Mouse (Mus musculus): ENCODE data around the gene Rlbp1.
A peak's percentile ranks its signal among the peaks of the same experiment; 100 is the strongest.

Rlbp1 gene

DNA sequence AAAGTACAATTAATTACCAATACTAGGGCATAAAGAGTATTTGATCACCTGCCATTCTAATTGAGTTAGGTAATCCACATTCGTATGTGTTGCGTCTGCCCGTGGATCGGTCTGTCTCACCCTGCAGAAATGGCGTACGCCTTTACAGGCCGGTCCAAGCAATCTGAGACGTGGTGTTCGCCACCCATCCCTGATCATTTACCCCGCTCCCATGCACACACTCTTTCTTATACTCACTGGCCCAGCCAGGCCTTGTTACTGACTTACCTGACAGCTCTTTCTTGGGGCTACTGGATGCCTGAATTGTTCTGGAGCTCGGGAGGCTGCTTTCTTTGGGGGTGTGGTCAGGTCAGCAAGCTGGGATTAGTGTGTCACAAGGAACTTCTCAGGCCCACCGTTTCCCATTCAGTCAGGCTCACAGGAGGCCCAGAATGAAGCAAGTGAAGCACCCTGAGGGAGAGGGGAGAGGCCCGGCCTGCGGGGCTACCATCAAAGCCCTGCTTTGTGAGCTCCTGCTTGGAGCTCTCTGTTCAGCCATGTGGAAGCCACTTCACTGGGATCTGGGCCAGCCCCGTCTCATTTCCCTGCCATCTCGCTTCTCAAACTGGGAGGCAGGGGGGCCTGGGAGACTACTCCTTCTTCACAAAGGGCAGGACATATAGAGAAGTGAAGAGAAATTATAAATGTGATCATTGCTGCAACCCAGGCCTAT lies at the start of gene Rlbp1:
Rlbp1 (minus strand) TSS at position 627 of the 712 bp plus-strand sequence.
- DNase-seq: no peak

DNA sequence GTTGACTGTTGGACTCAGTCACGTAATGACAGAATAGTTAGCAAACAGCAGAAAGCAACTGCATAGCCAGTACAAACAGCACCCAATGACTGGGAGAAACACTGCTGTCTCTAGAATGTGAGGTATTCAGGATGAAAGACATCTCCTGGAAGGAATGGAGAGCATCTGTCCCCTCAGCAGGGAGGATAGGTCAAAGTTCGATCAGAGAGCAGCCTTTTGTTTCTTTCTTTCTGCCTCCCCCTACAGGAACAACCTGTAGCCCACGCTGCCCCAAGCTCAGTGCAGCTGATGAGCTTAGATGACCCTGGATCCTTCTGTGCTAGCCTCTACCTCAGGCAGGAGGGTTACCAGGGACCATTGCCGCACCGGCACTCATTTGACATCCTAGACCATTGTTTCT lies 41.4 kb upstream of the Rlbp1 start:
- no peak for DNase-seq

DNA sequence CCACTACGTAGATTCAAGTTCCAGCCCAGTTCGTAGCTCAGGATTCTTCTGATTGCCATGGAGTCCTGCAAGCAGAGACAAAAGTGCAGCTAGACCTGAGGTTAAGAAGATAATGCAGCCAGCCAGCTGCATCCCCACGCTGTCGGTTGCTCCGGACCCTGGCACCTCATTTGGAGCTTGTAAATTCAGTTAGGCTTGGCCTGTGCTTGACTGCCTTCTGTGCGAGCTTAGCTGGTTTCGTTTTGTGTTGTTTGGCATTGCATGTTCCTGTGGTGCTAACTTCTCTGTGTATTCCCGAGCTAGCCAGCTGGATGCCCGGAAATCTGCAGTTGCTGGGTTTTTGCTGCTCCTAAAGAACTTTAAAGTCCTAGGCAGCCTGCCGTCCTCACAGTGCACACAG lies 39.0 kb upstream of the Rlbp1 start:
- DNase-seq: no peak

DNA sequence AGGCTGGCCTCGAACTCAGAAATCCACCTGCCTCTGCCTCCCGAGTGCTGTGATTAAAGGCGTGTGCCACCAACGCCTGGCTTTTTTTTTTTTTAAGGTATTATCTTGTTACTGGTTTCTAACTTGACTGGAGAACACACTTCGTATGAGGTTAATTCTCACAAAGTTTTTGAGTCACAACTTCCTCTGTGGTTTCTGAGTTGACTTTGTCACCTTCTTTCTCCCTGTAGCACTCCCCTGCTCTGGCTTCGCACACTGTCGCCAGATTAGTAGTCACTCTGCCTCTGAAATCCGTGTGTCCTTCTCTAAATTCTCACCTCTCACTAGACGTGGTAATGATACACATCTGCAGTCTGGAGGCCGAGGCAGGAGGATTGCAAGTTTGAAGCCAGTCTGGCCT lies 36.0 kb upstream of the Rlbp1 start:
- DNase-seq: no peak

DNA sequence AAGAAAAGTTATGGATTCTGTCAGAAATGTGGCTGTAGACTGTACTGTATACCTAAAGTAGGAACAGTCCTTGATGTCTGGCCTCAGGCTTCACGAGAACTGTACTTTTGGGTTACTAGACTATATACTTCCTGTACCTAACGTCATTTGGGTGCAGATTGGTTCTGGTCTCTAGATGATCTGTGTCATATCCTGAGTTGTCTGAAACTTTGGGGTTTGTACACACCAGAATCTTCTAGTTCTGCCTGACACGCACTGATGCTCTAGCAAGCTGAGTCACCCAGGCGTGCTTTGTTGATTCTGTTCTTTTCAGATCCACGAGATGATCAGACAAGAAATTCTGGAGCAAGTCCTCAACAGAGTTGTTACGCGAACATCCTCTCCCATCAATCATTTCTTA lies 33.1 kb upstream of the Rlbp1 start:
- DNase-seq: no peak

DNA sequence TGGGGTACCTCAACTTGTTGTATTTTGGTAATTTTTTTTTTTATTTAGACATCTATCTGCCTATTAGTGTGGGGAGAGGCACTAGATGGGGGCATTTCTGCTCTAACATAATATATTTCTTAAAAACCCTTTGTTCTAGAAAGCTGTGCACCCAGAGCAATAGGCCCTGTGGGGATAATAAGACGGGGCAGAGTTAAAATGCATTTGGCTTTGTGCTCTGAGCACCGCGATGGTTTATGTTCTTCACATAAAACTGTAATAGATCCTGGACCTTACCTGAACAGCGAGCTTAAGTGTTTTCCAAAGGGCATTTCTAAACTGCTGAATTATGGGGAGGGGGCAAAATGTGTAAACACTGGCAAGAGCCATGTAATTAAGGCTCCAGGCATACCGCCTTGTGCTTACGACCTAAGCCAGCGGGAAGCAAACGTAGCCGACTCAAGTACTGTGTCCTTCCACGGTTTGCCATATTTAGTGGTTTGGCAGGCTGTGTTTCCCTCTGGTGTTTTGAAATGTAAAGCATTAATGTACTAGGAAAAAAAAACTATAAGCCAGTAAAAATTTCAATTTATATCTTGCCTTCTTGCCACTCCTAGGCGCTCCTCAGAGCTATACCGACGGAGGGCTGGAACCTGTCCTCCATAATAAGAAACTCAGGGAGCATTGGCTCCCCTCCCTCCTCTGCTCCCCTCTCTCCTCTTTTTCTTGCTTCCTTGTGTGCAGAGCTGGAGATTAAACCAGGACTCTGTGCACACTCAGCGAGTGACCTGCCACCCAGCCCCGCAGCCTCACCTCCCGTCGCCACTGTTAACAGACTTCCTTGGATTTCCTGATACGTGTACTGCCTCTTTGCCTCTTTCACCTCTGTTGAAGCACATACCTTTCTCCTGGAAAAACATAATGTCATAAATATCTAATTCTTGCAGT lies 27.9 kb upstream of the Rlbp1 start:
- DNase-seq: no peak

DNA sequence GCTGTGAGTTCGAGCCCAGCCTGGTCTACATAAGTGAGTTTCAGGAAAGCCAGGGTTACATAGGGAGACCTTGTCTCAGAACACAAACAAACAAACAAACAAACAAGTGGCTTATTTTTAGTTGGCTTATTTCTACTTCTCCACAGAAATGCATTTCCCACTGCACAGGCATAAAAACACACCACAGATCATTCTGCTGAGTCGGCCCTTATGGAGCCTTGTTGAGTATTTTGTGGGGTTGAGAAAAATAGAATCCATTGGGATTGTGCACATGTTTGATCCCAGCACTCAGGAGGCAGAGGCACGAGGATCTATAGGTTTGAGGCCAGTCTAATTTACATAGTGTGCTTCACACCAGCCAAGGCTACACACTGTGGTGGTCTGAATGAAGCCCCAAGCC lies 13.4 kb upstream of the Rlbp1 start:
- no peak for DNase-seq

DNA sequence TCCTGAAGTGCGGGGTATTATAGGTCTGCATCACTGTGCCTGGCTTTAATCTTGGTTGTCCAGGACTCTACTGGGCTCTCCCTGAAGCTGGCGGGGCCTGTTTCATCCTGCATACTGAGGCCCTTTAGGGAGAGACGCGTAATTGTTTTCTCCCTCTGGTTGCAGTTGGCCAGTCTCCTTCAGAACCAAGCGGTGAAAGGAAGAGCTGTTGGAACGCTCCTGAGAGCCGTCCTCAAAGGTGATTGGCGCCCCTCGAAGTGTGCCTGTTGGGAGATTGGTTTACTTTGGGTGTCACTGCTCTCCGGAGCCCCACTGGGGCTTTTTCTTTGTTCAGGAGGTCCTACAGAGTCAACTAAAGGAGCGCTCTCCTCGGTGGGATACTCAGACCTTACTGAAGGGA lies 12.1 kb upstream of the Rlbp1 start:
- no peak for DNase-seq

DNA sequence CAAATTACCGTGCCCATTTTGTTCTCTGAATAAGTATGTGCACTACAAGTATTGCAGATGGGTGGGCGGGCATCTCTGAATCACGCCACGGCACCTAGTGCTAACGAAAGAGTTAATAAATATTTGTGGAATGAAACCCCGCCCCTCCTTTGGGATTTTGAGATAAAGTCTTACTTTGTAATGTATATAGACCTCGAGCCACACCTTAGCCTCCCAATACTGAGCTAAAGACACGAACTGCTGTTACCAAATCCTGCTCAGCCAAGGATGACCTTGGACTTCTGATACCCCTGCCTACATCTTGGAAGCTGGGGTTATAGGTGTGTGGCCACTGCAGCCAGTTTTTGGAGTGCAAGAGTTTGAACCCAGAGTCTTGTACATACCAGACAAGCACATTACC lies 11.6 kb upstream of the Rlbp1 start:
- no peak for DNase-seq

DNA sequence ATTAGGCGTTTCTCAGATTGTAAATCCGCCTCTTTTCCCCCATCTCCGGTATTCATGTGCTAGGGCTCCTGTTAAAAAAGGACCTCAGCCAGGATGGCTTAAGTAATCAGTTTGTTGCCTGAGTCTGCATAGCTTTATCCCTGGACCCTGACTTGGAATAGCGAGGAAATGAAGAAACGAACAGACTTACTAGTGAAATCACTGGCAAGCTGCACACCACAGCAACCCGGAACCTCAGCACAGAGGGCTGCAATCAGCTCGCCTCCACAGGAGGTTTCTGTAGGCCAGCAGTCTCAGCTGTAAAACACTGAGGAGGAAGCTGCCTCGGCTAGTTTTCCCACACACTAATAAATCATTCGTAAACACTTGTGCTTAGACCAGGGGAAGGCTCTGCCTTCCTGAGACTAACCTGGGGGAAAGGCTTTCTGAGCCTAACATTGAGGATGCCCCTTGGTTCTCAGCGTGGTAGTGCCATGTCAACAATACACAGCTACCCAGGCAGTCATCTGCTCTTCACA lies 10.7 kb upstream of the Rlbp1 start:
- DNase-seq: no peak

DNA sequence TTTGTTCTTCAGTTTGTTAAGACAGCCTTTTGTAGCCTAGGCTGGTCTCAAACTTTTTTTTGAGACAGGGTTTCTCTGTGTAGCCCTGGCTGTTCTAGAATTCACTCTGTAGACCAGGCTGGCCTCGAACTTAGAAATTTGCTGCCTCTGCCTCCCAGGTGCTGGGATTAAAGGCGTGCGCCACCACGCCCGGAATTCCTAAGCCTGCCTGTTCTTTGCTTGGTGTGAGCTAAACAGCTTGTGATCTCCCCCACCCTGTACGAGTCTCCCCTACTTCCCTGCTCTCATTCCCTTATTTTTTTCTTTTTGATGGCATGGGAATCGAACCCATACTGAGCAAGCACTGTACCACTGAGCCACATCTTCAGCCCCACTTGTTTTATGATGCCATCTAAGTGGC lies 8.3 kb upstream of the Rlbp1 start:
- no peak for DNase-seq

DNA sequence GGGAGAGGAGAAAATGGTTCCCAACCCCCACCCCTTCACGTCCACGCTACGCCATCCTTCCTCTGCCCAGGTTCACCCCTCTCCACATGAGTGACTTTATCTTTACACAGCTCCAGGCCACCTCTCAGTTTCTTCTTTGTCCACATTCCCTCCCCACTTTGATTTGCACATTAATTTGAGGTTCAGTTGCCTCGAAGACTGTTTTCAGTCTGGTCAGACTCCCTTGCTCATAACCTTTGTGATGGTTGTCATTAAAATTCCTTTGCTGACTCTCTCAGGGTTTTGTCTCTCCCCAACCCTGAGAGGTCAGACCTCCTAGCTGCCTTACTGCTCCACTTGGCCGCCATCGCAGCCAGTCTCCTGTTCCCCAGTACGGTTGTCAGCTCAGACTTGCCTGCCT lies 7.8 kb upstream of the Rlbp1 start:
- DNase-seq: no peak

DNA sequence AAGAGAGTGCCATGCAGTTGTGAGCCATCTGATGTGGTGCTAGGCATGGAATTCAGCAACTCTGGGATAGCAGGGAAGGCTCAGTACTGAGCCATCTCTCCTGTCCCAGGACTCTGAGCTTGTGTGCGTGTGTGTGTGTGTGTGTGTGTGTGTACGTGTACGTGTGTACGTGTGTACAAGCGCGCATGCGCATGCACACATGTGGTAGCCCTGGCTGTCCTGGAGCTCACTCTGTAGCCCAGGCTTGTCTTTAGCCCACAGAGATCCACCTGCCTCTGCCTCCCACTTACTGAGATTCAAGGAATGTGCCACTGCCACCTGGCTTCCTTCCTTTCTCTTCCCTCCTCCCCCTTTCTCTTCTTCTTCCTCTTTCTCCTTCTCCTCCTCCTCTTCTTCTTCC lies 7.1 kb upstream of the Rlbp1 start:
- DNase-seq: no peak

DNA sequence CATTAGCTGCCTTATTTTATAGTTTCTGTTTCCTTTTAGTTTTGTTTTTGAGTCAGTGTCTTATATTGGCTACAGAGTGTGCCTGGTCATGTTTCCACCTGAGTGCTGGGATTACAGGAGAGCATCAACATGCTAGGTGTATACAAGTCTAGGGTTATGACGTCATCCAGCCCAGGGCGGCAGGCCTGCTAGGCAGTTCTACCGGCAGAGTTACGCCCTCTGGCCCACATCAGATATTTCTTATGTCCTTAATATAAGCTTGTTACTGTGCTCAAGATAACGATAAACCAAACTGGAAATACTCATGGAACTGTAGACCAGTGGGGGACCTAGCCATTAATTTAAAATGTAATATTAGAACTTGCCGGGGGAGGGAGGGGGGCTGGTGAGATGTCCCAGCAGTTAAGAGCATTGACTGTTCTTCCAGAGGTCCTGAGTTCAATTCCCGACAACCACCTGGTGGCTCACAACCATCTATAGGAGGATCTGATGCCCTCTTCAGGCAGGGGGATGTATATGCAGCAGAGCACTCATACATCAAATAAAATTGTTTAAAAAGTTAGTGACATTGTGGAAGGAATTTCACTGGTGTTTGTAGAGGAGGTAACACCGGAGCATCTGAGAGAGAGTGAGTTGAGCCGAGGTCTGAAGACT lies 6.1 kb upstream of the Rlbp1 start:
- no peak for DNase-seq

DNA sequence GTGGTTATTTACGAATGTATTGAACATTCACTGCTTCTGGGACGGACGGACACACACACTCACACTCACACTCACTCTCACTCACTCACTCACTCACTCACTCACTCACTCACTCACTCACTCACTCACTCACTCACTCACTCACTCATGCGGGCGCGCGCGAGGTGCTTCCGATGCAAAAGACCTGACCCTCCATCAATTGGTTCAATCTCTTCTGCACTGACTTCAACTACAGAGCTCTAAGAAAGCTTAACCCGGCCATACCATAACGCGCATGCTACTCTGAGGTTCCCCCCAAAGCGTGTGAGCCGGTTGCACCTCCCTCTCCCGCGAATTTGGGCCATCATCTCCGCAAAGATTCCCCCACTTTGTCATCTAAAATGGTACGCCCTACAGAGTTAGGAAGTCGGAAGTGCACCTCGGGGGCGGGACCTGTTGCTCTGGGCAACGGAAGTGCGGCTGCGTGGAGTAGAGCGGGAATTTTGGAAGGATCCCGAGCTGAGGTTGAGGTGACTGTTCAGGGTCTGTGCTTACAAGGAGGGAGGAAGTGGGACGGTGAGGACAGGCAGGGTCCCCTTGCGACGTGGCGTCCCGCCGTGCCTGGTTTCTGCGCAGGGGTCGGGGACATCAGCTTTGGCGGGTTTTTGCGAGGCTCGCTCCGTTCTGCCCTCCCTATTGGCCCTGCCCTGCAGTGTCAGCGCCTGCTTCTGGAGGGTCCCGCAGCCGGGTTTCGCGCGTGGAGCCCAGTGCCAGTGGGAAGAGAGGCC lies 5.2 kb upstream of the Rlbp1 start, which contains the start of gene Fanci:
Fanci (plus strand) TSS at position 47 of the 767 bp plus-strand sequence.
- DNase-seq: peak; percentile 96

DNA sequence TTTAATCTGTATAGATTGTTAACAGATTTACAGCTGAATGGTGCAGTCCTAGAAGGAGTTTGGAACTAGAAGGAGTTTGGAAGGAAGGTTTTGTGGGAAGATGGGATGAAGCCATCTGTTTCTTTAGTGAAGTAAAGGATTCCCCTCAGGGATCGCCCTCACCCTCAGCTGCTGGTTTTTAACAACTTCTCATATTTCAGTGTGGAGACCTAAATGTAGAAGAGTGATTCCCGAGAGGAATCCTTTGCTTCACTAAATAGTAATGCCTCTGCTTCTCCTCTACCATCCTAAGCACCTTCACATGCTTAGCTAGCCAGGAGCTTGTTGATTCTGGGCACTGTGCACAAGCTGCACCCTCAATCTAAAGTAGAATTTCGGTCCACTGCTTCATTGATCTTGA lies 4.6 kb upstream of the Rlbp1 start:
- DNase-seq: no peak

DNA sequence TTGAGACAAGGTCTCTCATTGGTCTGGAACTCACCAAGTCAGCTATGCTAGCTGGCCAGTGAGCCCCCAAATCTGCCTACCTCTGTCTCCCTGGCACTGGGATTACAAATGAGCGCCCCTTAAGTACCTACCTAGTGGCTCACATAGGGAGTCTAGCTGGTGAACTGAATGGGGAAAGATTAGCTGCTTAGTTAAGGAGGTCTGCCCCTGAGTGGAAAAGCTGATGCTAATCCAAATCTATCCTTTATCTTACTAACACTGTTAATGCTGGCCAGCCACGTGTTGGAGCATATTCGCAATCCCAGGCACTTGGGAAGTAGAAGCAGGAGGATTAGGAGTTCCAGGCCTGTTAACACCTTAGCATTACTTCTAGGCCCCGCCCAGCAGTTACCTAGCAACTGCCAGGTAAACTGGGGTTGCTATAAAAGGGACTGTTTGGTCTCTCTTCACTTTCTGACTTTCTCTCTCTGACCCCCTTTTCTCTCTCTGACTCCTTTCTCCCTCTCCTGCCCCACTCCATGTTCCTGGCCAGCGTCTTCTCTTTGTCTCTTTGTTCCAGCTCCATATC lies 3.4 kb upstream of the Rlbp1 start:
- peak; percentile 58 for DNase-seq

DNA sequence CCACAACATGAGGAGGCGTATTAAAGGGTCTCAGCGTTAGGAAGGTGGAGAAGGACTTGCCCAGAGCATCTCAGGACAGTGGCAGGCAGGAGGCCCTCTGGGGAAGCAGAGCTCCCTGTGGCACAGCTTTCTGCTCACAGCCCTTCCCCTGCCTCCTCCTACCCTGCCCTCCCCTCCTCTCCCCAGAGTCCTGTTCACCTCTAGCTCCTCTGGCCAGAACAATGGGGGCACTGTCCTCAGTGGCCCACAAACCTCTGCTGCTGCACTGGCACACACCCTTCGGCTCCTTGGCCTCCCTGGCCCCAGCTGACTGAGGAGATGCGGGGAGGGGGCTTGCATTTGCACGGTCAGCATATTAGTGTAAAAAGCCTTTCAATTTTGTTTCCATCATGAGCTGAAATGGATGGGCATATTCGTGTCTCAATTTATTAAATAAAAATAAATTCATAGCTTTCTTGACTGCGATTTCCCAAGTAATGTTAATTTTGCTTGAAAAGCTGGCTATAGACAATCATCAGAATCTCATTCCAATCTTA lies 1.9 kb upstream of the Rlbp1 start:
- no peak for DNase-seq

DNA sequence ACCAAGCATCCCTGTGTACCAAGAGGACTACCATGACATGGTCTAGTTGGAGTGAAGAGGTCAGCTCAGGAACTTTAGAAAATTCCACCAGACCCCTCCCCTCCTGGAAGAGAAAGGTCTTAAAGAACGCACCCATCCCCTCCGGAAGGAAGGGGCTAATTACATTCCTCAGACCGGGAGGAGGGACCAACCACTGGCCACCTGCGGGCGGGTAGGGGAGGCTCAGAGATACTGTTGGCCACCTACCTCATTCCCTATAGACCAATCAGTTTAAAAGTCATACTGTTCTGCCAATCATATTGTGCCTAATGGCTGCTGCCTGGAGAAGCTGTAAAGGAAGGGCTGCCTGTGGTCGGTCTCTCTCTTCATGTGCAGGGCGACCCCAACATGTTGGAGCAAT lies 1.1 kb upstream of the Rlbp1 start:
- DNase-seq: no peak

DNA sequence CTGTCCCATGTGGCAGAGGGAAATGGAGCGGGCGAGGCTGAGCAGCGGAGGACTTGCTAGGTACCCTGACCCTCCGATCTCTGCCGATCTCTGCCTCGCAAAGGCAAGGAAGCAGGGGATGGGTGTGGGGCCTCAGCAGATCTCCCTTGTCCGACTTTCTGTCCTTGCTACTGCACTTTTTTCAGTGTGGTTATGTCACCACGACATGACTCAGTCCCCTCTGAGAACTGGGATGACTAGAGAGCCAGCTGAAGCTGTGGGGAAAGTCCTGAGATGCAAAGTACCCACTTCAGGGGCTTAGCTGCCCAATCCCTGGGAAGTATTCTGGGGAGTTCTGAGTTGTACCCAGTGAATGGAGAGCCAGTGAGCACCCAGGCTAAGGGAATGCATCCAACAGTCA lies 292 bp upstream of the Rlbp1 start:
- DNase-seq: no peak

DNA sequence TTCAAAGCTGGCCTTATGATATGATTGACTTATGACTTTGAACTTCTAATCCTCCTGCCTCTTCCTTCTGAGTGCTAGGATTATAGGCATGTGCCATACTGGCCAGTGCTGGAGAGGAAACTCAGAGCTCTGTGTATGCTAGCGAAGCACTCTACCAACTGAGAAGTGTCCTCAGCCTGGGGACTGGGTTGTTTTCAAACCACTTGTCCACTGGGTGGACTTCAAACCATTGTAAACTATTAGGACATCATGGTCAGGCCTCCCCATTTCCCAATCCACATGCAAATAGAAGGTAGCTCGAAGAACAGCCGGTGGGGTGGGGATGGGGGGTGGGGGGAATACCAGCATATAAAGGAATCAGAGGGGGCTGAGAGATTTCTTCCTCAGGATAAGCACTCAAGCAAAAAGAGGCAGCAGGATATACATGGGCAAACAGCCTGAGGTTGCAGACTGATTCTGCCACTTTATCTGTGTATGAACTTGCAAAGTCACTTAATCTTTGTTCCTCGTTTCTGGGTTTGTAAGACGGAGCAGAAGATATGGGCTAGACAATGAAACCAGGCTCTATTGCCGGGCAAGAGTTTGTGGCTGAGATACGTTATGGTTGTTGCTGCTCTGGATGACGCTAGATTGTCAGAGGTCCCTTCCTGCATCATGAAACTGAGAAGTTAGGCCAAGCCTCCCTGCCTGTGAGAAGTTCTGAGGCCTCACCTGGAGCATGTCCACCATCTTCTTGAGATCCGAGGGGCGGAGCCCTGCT lies 10.2 kb downstream of the Rlbp1 start:
- DNase-seq: peak; percentile 71
